ENCODE assay signal across 8 mouse cellular contexts in genomic region chr12:86826420-86827240, GRCm38 (mm10). TPM values are rescaled to one million over a fixed set of nuclear protein-coding genes. Genes with fewer than 3 reads are reported as not detected.
A peak's percentile ranks its signal among the peaks of the same experiment; 100 is the strongest.
DNase-seq lines count a peak whose midpoint lies in the region; ATAC-seq lines count a peak whose summit lies in the region.

No protein-coding gene starts in this region.

- peaks cover 75% of the 10 kb centered on the region for H3K4me1 ChIP-seq in forebrain, embryonic 13.5 days
- peaks cover 69% of the 10 kb centered on the region for H3K4me1 ChIP-seq in hindbrain, embryonic 15.5 days (replicated peaks)
- H3K4me1 ChIP-seq in limb, embryonic 13.5 days: peaks cover 65% of the 10 kb centered on the region

- no peaks in the 10 kb centered on the region for H3K9me3 ChIP-seq in forebrain, embryonic 13.5 days (replicated peaks)
- no peaks in the 10 kb centered on the region for H3K9me3 ChIP-seq in hindbrain, embryonic 15.5 days
- H3K9me3 ChIP-seq in limb, embryonic 13.5 days: no peaks in the 10 kb centered on the region

- H3K36me3 ChIP-seq in forebrain, embryonic 13.5 days (ENCODE audit: poor library complexity, severe bottlenecking): no peaks in the 10 kb centered on the region
- no peaks in the 10 kb centered on the region for H3K36me3 ChIP-seq in hindbrain, embryonic 15.5 days
- H3K36me3 ChIP-seq in limb, embryonic 13.5 days: no peaks in the 10 kb centered on the region

- no peak overlapping the region for H3K4me2 ChIP-seq in forebrain, embryonic 13.5 days
- no peak overlapping the region for H3K4me2 ChIP-seq in hindbrain, embryonic 15.5 days
- no peak overlapping the region for H3K4me2 ChIP-seq in limb, embryonic 13.5 days (replicated peaks)

- H3K9ac ChIP-seq in forebrain, embryonic 13.5 days: no peak overlapping the region
- H3K9ac ChIP-seq in hindbrain, embryonic 15.5 days: no peak overlapping the region
- no peak overlapping the region for H3K9ac ChIP-seq in limb, embryonic 13.5 days

- no peaks in the 10 kb centered on the region for H3K27me3 ChIP-seq in forebrain, embryonic 13.5 days
- no peaks in the 10 kb centered on the region for H3K27me3 ChIP-seq in hindbrain, embryonic 15.5 days
- H3K27me3 ChIP-seq in limb, embryonic 13.5 days: no peaks in the 10 kb centered on the region

- 61% methylated on average over 13 of the region's 13 CpGs for WGBS in forebrain, embryonic 13.5 days
- WGBS in hindbrain, embryonic 15.5 days: 38% methylated on average over 13 of the region's 13 CpGs
- WGBS in limb, embryonic 13.5 days: 66% methylated on average over 13 of the region's 13 CpGs

- peak overlapping the region; percentile 49; the same call in 1 of the 2 replicates for H3K27ac ChIP-seq in forebrain, embryonic 13.5 days
- peak overlapping the region; percentile 61; the same call in 1 of the 2 replicates for H3K27ac ChIP-seq in hindbrain, embryonic 15.5 days (replicated peaks)
- peak overlapping the region; percentile 98 for H3K27ac ChIP-seq in limb, embryonic 13.5 days

- no peak overlapping the region for H3K4me3 ChIP-seq in forebrain, embryonic 13.5 days
- no peak overlapping the region for H3K4me3 ChIP-seq in hindbrain, embryonic 15.5 days
- H3K4me3 ChIP-seq in limb, embryonic 13.5 days: no peak overlapping the region

- ATAC-seq in forebrain, embryonic 13.5 days: no peak
- no peak for ATAC-seq in hindbrain, embryonic 15.5 days (ENCODE audit: low FRiP score, low read depth)
- ATAC-seq in limb, embryonic 13.5 days (ENCODE audit: low FRiP score, low read depth): no peak

- DNase-seq in cerebellum, adult 11-12 months: peak; percentile 58
- no peak for DNase-seq in cerebellum, adult 8-10 months
- DNase-seq in ES-CJ7 (ENCODE audit: low read depth, low spot score): peak; percentile 71
- peak; percentile 61 for DNase-seq in right cerebral cortex, postnatal 14 days
- no peak for DNase-seq in urinary bladder, postnatal 36 days (ENCODE audit: low spot score in 2 of 2)

RNA-seq across cellular contexts. Expression of gene Irf2bpl, which starts 58.0 kb away (rescaled TPM):
- 54.2 and 54.8 TPM in 2 replicates for polyA plus RNA-seq in forebrain, embryonic 13.5 days (2015; fragmentation: Nextera tagmentation; extraction: Ambion mirVana)
- polyA plus RNA-seq in hindbrain, embryonic 15.5 days (2015; fragmentation: Nextera tagmentation; extraction: Ambion mirVana): 72.9 and 87.3 TPM in 2 replicates
- 39.2 and 41.2 TPM in 2 replicates for polyA plus RNA-seq in limb, embryonic 13.5 days (2015; fragmentation: Nextera tagmentation; extraction: Ambion mirVana)

Comparison
In these comparisons a context has a peak if more than half of its experiments do, and no peak if none do; other contexts are left out.
1. DNase-seq: peak in cerebellum, adult 11-12 months (single experiment), ES-CJ7 (single experiment) and right cerebral cortex, postnatal 14 days (single experiment); none in cerebellum, adult 8-10 months (single experiment) and urinary bladder, postnatal 36 days (0 of 2).
2. Peak in every context shown above with its lines, with median percentiles within 50 percentile points of each other: H3K27ac ChIP-seq.